Comparison of ENCODE assay signal across 9 mouse cellular contexts in the genomic region with DNA sequence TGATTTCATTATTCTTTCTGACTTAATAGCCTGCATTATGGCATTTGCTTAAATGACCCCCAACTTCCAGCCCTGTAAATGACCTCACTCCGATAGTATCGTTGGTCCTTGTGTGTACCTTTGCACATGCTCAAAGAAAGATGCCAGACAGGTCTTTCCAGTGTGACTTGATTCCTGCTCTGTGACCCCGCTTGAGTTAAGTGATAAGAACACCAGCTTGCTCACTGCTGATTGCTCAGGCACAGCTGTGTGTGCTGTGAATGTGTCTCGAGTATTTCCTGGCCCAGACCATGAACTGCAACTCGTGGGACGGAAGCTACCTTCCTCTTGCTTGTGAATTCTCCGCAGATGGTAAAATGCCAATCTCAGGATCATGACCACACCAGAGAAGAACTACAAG. TPM values are rescaled to one million over a fixed set of nuclear protein-coding genes. Genes with fewer than 3 reads are reported as not detected.
DNase-seq lines count a peak whose midpoint lies in the region; ATAC-seq lines count a peak whose summit lies in the region.
"Had no signal": no experiment of that assay in that cellular context is flagged by ENCODE, and none has a peak within 500 bp of the region (broad histone marks: within the 10 kb centered on the region; RNA-seq: fewer than 3 reads in every experiment).

No protein-coding gene starts in this region.

- peak overlapping the region; percentile 87 for H3K27ac ChIP-seq in heart, embryonic 13.5 days (replicated peaks)
- H3K27ac ChIP-seq in brown adipose tissue, adult 24 weeks (replicated peaks; ENCODE audit: low read depth, low read length) = peak overlapping the region; percentile 5
- no peak overlapping the region for H3K27ac ChIP-seq in forebrain, embryonic 12.5 days
- H3K27ac ChIP-seq: midbrain, embryonic 12.5 days had no signal

- no peak overlapping the region for H3K4me2 ChIP-seq in heart, embryonic 13.5 days
- no peak overlapping the region for H3K4me2 ChIP-seq in forebrain, embryonic 12.5 days
- H3K4me2 ChIP-seq: midbrain, embryonic 12.5 days had no signal

- no peak for ATAC-seq in heart, embryonic 13.5 days (ENCODE audit: extremely low read depth, insufficient number of reproducible peaks, low FRiP score, low TSS enrichment)
- ATAC-seq in forebrain, embryonic 12.5 days (ENCODE audit: low FRiP score) = no peak

- H3K27me3 ChIP-seq in heart, embryonic 13.5 days (replicated peaks) = no peaks in the 10 kb centered on the region
- no peaks in the 10 kb centered on the region for H3K27me3 ChIP-seq in forebrain, embryonic 12.5 days
- H3K27me3 ChIP-seq: midbrain, embryonic 12.5 days had no signal

- peaks cover 70% of the 10 kb centered on the region for H3K4me1 ChIP-seq in heart, embryonic 13.5 days
- H3K4me1 ChIP-seq in brown adipose tissue, adult 24 weeks (ENCODE audit: control insufficient read depth, insufficient read depth, insufficient read length, low read length) = peaks cover 5% of the 10 kb centered on the region; the same call in 1 of the 2 replicates
- H3K4me1 ChIP-seq in forebrain, embryonic 12.5 days = peaks cover 37% of the 10 kb centered on the region

- H3K9ac ChIP-seq in heart, embryonic 13.5 days = no peak overlapping the region
- H3K9ac ChIP-seq in forebrain, embryonic 12.5 days = no peak overlapping the region
- H3K9ac ChIP-seq: midbrain, embryonic 12.5 days had no signal

- no peak for DNase-seq in heart, adult 8-10 months (ENCODE audit: low spot score)
- DNase-seq in kidney, postnatal 36 days = peak; percentile 19 to 37
- DNase-seq in lung, postnatal 25 days (ENCODE audit: low spot score) = peak; percentile 76
- no peak for DNase-seq in left cerebral cortex, adult 18-20 months (ENCODE audit: low spot score in 2 of 2)
- no peak for DNase-seq in thymus, postnatal 4 days

- H3K9me3 ChIP-seq in heart, embryonic 13.5 days = no peaks in the 10 kb centered on the region
- no peaks in the 10 kb centered on the region for H3K9me3 ChIP-seq in forebrain, embryonic 12.5 days
- H3K9me3 ChIP-seq: midbrain, embryonic 12.5 days had no signal

- no peak overlapping the region for H3K4me3 ChIP-seq in heart, embryonic 13.5 days
- H3K4me3 ChIP-seq in brown adipose tissue, adult 24 weeks (ENCODE audit: insufficient read depth, low read depth, low read length) = no peak overlapping the region
- no peak overlapping the region for H3K4me3 ChIP-seq in forebrain, embryonic 12.5 days (replicated peaks)
- H3K4me3 ChIP-seq: midbrain, embryonic 12.5 days had no signal

- 35% methylated on average over 7 of the region's 7 CpGs for WGBS in heart, embryonic 13.5 days
- WGBS in forebrain, embryonic 12.5 days = 88% methylated on average over 7 of the region's 7 CpGs

- H3K36me3 ChIP-seq in heart, embryonic 13.5 days = peaks cover 30% of the 10 kb centered on the region
- H3K36me3 ChIP-seq in forebrain, embryonic 12.5 days (replicated peaks) = peaks cover 25% of the 10 kb centered on the region

RNA-seq across cellular contexts. Expression of gene Cdc6, which starts 2.6 kb away (rescaled TPM):
- polyA plus RNA-seq in heart, embryonic 13.5 days (2015; fragmentation: Nextera tagmentation; extraction: Ambion mirVana) = 21.1 and 22.9 TPM in 2 replicates
- total RNA-seq in heart, adult 8-10 months (2022) = under 1 TPM; 0.16 to 0.49 (median 0.25) TPM
- polyA plus RNA-seq in brown adipose tissue, adult 24 weeks (2012; ENCODE audit: insufficient read depth, insufficient read length, missing spikeins) = 0.28 and 1.7 TPM in 2 replicates
- total RNA-seq in left cerebral cortex, adult 18-20 months (2021) = under 1 TPM; 0.33 to 0.45 TPM
- polyA plus RNA-seq in forebrain, embryonic 12.5 days (2016; fragmentation: Nextera tagmentation; extraction: Ambion mirVana) = 38.0 and 43.1 TPM in 2 replicates

RNA-seq across cellular contexts. Expression of gene Rara, which starts 22.6 kb away (rescaled TPM):
- polyA plus RNA-seq in heart, embryonic 13.5 days (2015; fragmentation: Nextera tagmentation; extraction: Ambion mirVana) = 27.9 and 28.3 TPM in 2 replicates
- total RNA-seq in heart, adult 8-10 months (2022) = 10 to 100 TPM; 10.8 to 13.5 (median 11.9) TPM
- polyA plus RNA-seq in brown adipose tissue, adult 24 weeks (2012; ENCODE audit: insufficient read depth, insufficient read length, missing spikeins) = 3.2 and 5.5 TPM in 2 replicates
- total RNA-seq in left cerebral cortex, adult 18-20 months (2021) = 10 to 100 TPM; 14.4 to 14.9 TPM
- polyA plus RNA-seq in forebrain, embryonic 12.5 days (2016; fragmentation: Nextera tagmentation; extraction: Ambion mirVana) = 14.0 and 16.4 TPM in 2 replicates

RNA-seq across cellular contexts. Expression of gene Wipf2, which starts 41.6 kb away (rescaled TPM):
- polyA plus RNA-seq in heart, embryonic 13.5 days (2015; fragmentation: Nextera tagmentation; extraction: Ambion mirVana) = 2.3 and 2.6 TPM in 2 replicates
- total RNA-seq in heart, adult 8-10 months (2022) = 10 to 100 TPM in 3 of 4 experiments, 1 to 10 TPM in 1; 9.4 to 12.6 (median 11.5) TPM
- 5.2 and 5.8 TPM in 2 replicates for polyA plus RNA-seq in brown adipose tissue, adult 24 weeks (2012; ENCODE audit: insufficient read depth, insufficient read length, missing spikeins)
- total RNA-seq in left cerebral cortex, adult 18-20 months (2021) = 10 to 100 TPM; 73.3 to 75.5 TPM
- 4.8 and 5.2 TPM in 2 replicates for polyA plus RNA-seq in forebrain, embryonic 12.5 days (2016; fragmentation: Nextera tagmentation; extraction: Ambion mirVana)

Comparison
In these comparisons a context has a peak if more than half of its experiments do, and no peak if none do; other contexts are left out.
1. DNase-seq: peak in kidney, postnatal 36 days (2 of 2) and lung, postnatal 25 days (single experiment); none in heart, adult 8-10 months (single experiment), left cerebral cortex, adult 18-20 months (0 of 2) and thymus, postnatal 4 days (single experiment).